7 mouse cellular contexts compared by ENCODE assay signal in the genomic region with DNA sequence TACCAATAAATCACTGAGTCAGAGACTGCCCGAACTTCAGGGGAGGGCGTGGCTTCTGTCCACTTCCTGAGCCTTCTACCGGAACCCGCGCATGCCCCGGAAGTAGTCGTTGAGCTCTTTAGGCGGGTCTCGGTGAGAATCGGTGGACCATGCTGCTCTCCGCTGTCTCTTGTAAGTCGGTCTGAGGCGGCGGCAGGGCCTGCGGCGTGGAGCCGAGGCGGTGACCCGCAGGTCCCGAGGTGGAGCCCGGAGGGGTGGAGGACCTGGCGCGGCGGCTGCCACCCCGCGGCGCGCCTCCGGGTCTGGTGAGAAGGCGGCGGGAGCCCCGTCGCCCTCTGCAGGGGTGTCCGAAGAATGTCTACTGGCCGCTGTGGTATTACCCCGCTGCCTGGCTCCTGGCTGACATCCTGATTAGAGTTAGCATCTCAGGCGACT. TPM values are rescaled to one million over a fixed set of nuclear protein-coding genes. Genes with fewer than 3 reads are reported as not detected.
DNase-seq lines count a peak whose midpoint lies in the region; ATAC-seq lines count a peak whose summit lies in the region.

No protein-coding gene starts in this region.

- peak; percentile 81 for DNase-seq in adrenal gland, postnatal 25 days
- DNase-seq in embryonic facial prominence, embryonic 11.5 days (ENCODE audit: low spot score) = peak; percentile 92
- peak; percentile 99 for DNase-seq in heart, adult 11 months
- peak; percentile 92 for DNase-seq in kidney, adult 18-20 months
- DNase-seq in limb, embryonic 10.5 days (ENCODE audit: low spot score) = peak; percentile 92
- peak; percentile 82 for DNase-seq in skeletal muscle tissue, adult 2 months (ENCODE audit: low read depth, low spot score)

- no peaks in the 10 kb centered on the region for H3K9me3 ChIP-seq in embryonic facial prominence, embryonic 11.5 days (replicated peaks; ENCODE audit: control insufficient read depth, low read length)
- no peaks in the 10 kb centered on the region for H3K9me3 ChIP-seq in limb, embryonic 10.5 days (replicated peaks)
- no peaks in the 10 kb centered on the region for H3K9me3 ChIP-seq in midbrain, embryonic 12.5 days

- peak overlapping the region; percentile 86 for H3K9ac ChIP-seq in embryonic facial prominence, embryonic 11.5 days (replicated peaks; ENCODE audit: low read length)
- H3K9ac ChIP-seq in midbrain, embryonic 12.5 days (replicated peaks) = peak overlapping the region; percentile 69

- H3K27ac ChIP-seq in embryonic facial prominence, embryonic 11.5 days (replicated peaks; ENCODE audit: low read depth, low read length) = peak overlapping the region; percentile 73; the same call in 1 of the 2 replicates
- peak overlapping the region; percentile 98 for H3K27ac ChIP-seq in limb, embryonic 10.5 days
- H3K27ac ChIP-seq in midbrain, embryonic 12.5 days (replicated peaks) = peak overlapping the region; percentile 81

- H3K27me3 ChIP-seq in embryonic facial prominence, embryonic 11.5 days (ENCODE audit: control insufficient read depth, insufficient read depth, low read length) = no peaks in the 10 kb centered on the region
- H3K27me3 ChIP-seq in limb, embryonic 10.5 days (ENCODE audit: low read depth, poor library complexity, severe bottlenecking) = no peaks in the 10 kb centered on the region
- no peaks in the 10 kb centered on the region for H3K27me3 ChIP-seq in midbrain, embryonic 12.5 days

- 0% methylated on average over 37 of the region's 37 CpGs for WGBS in embryonic facial prominence, embryonic 11.5 days
- WGBS in limb, embryonic 10.5 days = 0% methylated on average over 37 of the region's 37 CpGs
- WGBS in midbrain, embryonic 12.5 days = under 1% methylated on average over 36 of the region's 37 CpGs

- no peaks in the 10 kb centered on the region; the same call in 1 of the 2 replicates for H3K4me1 ChIP-seq in embryonic facial prominence, embryonic 11.5 days (ENCODE audit: control insufficient read depth, insufficient read depth, low read length)
- peaks cover 10% of the 10 kb centered on the region for H3K4me1 ChIP-seq in limb, embryonic 10.5 days
- H3K4me1 ChIP-seq in midbrain, embryonic 12.5 days = peaks cover 8% of the 10 kb centered on the region

- H3K4me2 ChIP-seq in embryonic facial prominence, embryonic 11.5 days (ENCODE audit: low read depth, low read length) = peak overlapping the region; percentile 56
- H3K4me2 ChIP-seq in midbrain, embryonic 12.5 days (replicated peaks) = peak overlapping the region; percentile 63

- peak overlapping the region; percentile 81 for H3K4me3 ChIP-seq in embryonic facial prominence, embryonic 11.5 days (ENCODE audit: low read depth, low read length)
- H3K4me3 ChIP-seq in limb, embryonic 10.5 days = peak overlapping the region; percentile 92
- peak overlapping the region; percentile 85 for H3K4me3 ChIP-seq in midbrain, embryonic 12.5 days

- peaks cover 4% of the 10 kb centered on the region; the same call in 1 of the 2 replicates for H3K36me3 ChIP-seq in embryonic facial prominence, embryonic 11.5 days (replicated peaks; ENCODE audit: control insufficient read depth, insufficient read depth, low read depth, low read length)
- peaks cover 39% of the 10 kb centered on the region for H3K36me3 ChIP-seq in limb, embryonic 10.5 days
- peaks cover 24% of the 10 kb centered on the region for H3K36me3 ChIP-seq in midbrain, embryonic 12.5 days

- peak; percentile 85 for ATAC-seq in embryonic facial prominence, embryonic 11.5 days (replicated peaks; ENCODE audit: insufficient number of reproducible peaks, low FRiP score, low TSS enrichment, low read depth)
- peak; percentile 97 for ATAC-seq in midbrain, embryonic 12.5 days (ENCODE audit: low FRiP score, low read depth)

RNA-seq across cellular contexts. Expression of a gene that starts 17.1 kb away (rescaled TPM):
- total RNA-seq in adrenal gland, postnatal 25 days (2021) = 408 and 439 TPM in 2 replicates
- 245 and 246 TPM in 2 replicates for polyA plus RNA-seq in embryonic facial prominence, embryonic 11.5 days (2014; fragmentation: Nextera tagmentation; extraction: Ambion mirVana)
- 254 and 274 TPM in 2 replicates for polyA plus RNA-seq in limb, embryonic 10.5 days (2016; fragmentation: Nextera tagmentation; extraction: Ambion mirVana)
- 196 and 204 TPM in 2 replicates for polyA plus RNA-seq in midbrain, embryonic 12.5 days (2016; fragmentation: Nextera tagmentation; extraction: Ambion mirVana)

Comparison
In these comparisons a context has a peak if more than half of its experiments do, and no peak if none do; other contexts are left out.
1. Peak in every context shown above with its lines: DNase-seq, ATAC-seq, H3K4me3 ChIP-seq and H3K27ac ChIP-seq.